10 mouse cellular contexts compared by ENCODE assay signal in the genomic region with DNA sequence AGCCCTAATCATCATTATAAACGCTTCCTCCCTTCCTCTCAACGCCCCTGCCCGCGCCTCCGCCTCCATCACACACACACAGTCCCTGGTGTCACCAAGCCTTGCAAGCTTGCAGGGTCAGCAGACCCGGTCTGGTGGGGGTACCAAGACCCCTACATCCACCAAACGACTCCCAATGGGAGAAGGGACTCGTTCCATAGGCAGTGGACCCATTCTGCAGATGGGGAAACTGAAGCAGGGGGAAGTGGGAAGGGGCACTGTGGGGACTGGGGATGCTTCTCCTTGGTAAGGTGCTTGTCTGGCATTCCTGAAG. TPM values are rescaled to one million over a fixed set of nuclear protein-coding genes. Genes with fewer than 3 reads are reported as not detected.
DNase-seq lines count a peak whose midpoint lies in the region; ATAC-seq lines count a peak whose summit lies in the region.
"Had no signal": no experiment of that assay in that cellular context is flagged by ENCODE, and none has a peak within 500 bp of the region (broad histone marks: within the 10 kb centered on the region; RNA-seq: fewer than 3 reads in every experiment).

No protein-coding gene starts in this region.

- peaks cover 6% of the 10 kb centered on the region; the same call in 1 of the 2 replicates for H3K4me1 ChIP-seq in heart, embryonic 11.5 days (ENCODE audit: control insufficient read depth, insufficient read depth, low read length)
- H3K4me1 ChIP-seq in limb, embryonic 11.5 days (ENCODE audit: control insufficient read depth, insufficient read depth, low read length) = 0 out of 2 replicates have a peak, but pooled peaks cover 6% of the 10 kb centered on the region
- peaks cover 24% of the 10 kb centered on the region for H3K4me1 ChIP-seq in neural tube, embryonic 15.5 days

- no peak overlapping the region for H3K9ac ChIP-seq in heart, embryonic 11.5 days (ENCODE audit: low read depth, low read length)
- H3K9ac ChIP-seq in limb, embryonic 11.5 days (ENCODE audit: low read length) = no peak overlapping the region
- no peak overlapping the region for H3K9ac ChIP-seq in neural tube, embryonic 15.5 days (replicated peaks)

- peak overlapping the region; percentile 61 for H3K4me2 ChIP-seq in heart, embryonic 11.5 days
- no peak overlapping the region for H3K4me2 ChIP-seq in limb, embryonic 11.5 days (ENCODE audit: low read depth, severe bottlenecking)
- peak overlapping the region; percentile 39 for H3K4me2 ChIP-seq in neural tube, embryonic 15.5 days

- H3K4me3 ChIP-seq in heart, embryonic 11.5 days (ENCODE audit: low read depth, low read length) = peak overlapping the region; percentile 35
- no peak overlapping the region for H3K4me3 ChIP-seq in limb, embryonic 11.5 days (ENCODE audit: low read depth, low read length)
- H3K4me3 ChIP-seq in neural tube, embryonic 15.5 days (replicated peaks) = no peak overlapping the region

- WGBS in heart, embryonic 11.5 days (ENCODE audit: insufficient replicate concordance) = 8% methylated on average over 8 of the region's 8 CpGs
- 8% methylated on average over 8 of the region's 8 CpGs for WGBS in limb, embryonic 11.5 days
- WGBS in neural tube, embryonic 15.5 days = 8% methylated on average over 8 of the region's 8 CpGs

- no peak for ATAC-seq in heart, embryonic 11.5 days (replicated peaks; ENCODE audit: insufficient number of reproducible peaks, low FRiP score, low TSS enrichment)
- ATAC-seq in limb, embryonic 11.5 days (ENCODE audit: insufficient number of reproducible peaks, low FRiP score, low TSS enrichment, low read depth) = no peak
- ATAC-seq in neural tube, embryonic 15.5 days (ENCODE audit: low FRiP score) = peak; percentile 23; the same call in 1 of the 2 replicates
- ATAC-seq in inflammation-experienced regulatory T-cells, adult 6 months = no peak

- H3K9me3 ChIP-seq in heart, embryonic 11.5 days (replicated peaks; ENCODE audit: control insufficient read depth, low read length) = no peaks in the 10 kb centered on the region; the same call in 1 of the 2 replicates
- H3K9me3 ChIP-seq in limb, embryonic 11.5 days (ENCODE audit: control insufficient read depth, low read length) = 0 out of 2 replicates have a peak, but pooled peaks cover 4% of the 10 kb centered on the region
- no peaks in the 10 kb centered on the region for H3K9me3 ChIP-seq in neural tube, embryonic 15.5 days (replicated peaks)

- no peak overlapping the region for H3K27ac ChIP-seq in heart, embryonic 11.5 days (ENCODE audit: low read depth, low read length)
- H3K27ac ChIP-seq in limb, embryonic 11.5 days (replicated peaks; ENCODE audit: low read depth, low read length) = no peak overlapping the region
- no peak overlapping the region; the same call in 1 of the 2 replicates for H3K27ac ChIP-seq in neural tube, embryonic 15.5 days (replicated peaks)
- H3K27ac ChIP-seq: gastrocnemius, adult 2 months had no signal

- H3K27me3 ChIP-seq in heart, embryonic 11.5 days (ENCODE audit: control insufficient read depth, insufficient read depth, low read length) = peaks cover 67% of the 10 kb centered on the region
- peaks cover 69% of the 10 kb centered on the region for H3K27me3 ChIP-seq in limb, embryonic 11.5 days (ENCODE audit: control insufficient read depth, insufficient read depth, low read length)
- peaks cover 51% of the 10 kb centered on the region for H3K27me3 ChIP-seq in neural tube, embryonic 15.5 days (replicated peaks)

- H3K36me3 ChIP-seq in heart, embryonic 11.5 days (ENCODE audit: control insufficient read depth, insufficient read depth, low read length) = no peaks in the 10 kb centered on the region
- H3K36me3 ChIP-seq in limb, embryonic 11.5 days (ENCODE audit: control insufficient read depth, insufficient read depth, low read length) = no peaks in the 10 kb centered on the region
- H3K36me3 ChIP-seq in neural tube, embryonic 15.5 days = no peaks in the 10 kb centered on the region

- DNase-seq in heart, adult 9 months (ENCODE audit: low spot score in 2 of 2) = no peak
- peak; percentile 35 for DNase-seq in retina, embryonic 14.5 days (ENCODE audit: low spot score)
- no peak for DNase-seq in retina, postnatal 1 day
- DNase-seq in limb, embryonic 11.5 days (ENCODE audit: low spot score) = peak; percentile 40
- no peak for DNase-seq in ovary, adult 18-20 months (ENCODE audit: low spot score)
- DNase-seq: gastrocnemius, adult 2 months; liver had no signal

RNA-seq across cellular contexts. Expression of a gene that starts 42.4 kb away (rescaled TPM):
- 0.09 TPM in 1 of 2 replicates, not detected in the other for polyA plus RNA-seq in heart, embryonic 11.5 days (2014; fragmentation: Nextera tagmentation; extraction: Ambion mirVana)
- 0.08 and 0.21 TPM in 2 replicates for polyA plus RNA-seq in limb, embryonic 11.5 days (2014; fragmentation: Nextera tagmentation; extraction: Ambion mirVana)
- 23.7 and 35.3 TPM in 2 replicates for polyA plus RNA-seq in neural tube, embryonic 15.5 days (2015; fragmentation: Nextera tagmentation; extraction: Ambion mirVana)
- not detected for polyA plus RNA-seq in inflammation-experienced regulatory T-cells, adult 6 months (2017; shearing (Covaris generic))

Comparison
In these comparisons a context has a peak if more than half of its experiments do, and no peak if none do; other contexts are left out.
1. DNase-seq: peak in retina, embryonic 14.5 days (single experiment) and limb, embryonic 11.5 days (single experiment); none in heart, adult 9 months (0 of 2), retina, postnatal 1 day (single experiment) and ovary, adult 18-20 months (single experiment).
2. RNA of a gene that starts 42.4 kb away (polyA plus RNA-seq): 23.7 to 35.3 TPM in neural tube, embryonic 15.5 days; 0.09 TPM in heart, embryonic 11.5 days, 0.08 to 0.21 TPM in limb, embryonic 11.5 days and not detected in inflammation-experienced regulatory T-cells, adult 6 months; every median in the first group is over 10 times any median in the second.